Mouse (Mus musculus) urinary bladder, adult 18-20 months (tissue): Measurements from ENCODE around the gene Gm20865.
"Not testable (repeated sequence)": the region's sequence is repeated elsewhere in the genome, so short reads cannot be mapped to it uniquely, and the experiment has no call there.

Source experiments
- DNase-seq, 2 experiments: peaks; one replicate each; pipeline ENCODE4 v3.0.0; 2022; ENCODE audit warnings: low spot score in 2 of 2, mixed read lengths in 2 of 2

Gene Gm20865

GRCm38 (mm10) chrY:21241275-21241674 lies at the start of gene Gm20865:
Gene Gm20865 (plus strand): TSS chrY:21241575.
- not testable (repeated sequence) for DNase-seq
